Mouse (Mus musculus): ENCODE data around the gene Armc2. TPM values are rescaled to one million over a fixed set of nuclear protein-coding genes. Genes with fewer than 3 reads are reported as not detected.

The Armc2 gene
- total and polyA plus RNA-seq, 3 experiments: 0.34 to 0.99 (median 0.90) TPM

DNA sequence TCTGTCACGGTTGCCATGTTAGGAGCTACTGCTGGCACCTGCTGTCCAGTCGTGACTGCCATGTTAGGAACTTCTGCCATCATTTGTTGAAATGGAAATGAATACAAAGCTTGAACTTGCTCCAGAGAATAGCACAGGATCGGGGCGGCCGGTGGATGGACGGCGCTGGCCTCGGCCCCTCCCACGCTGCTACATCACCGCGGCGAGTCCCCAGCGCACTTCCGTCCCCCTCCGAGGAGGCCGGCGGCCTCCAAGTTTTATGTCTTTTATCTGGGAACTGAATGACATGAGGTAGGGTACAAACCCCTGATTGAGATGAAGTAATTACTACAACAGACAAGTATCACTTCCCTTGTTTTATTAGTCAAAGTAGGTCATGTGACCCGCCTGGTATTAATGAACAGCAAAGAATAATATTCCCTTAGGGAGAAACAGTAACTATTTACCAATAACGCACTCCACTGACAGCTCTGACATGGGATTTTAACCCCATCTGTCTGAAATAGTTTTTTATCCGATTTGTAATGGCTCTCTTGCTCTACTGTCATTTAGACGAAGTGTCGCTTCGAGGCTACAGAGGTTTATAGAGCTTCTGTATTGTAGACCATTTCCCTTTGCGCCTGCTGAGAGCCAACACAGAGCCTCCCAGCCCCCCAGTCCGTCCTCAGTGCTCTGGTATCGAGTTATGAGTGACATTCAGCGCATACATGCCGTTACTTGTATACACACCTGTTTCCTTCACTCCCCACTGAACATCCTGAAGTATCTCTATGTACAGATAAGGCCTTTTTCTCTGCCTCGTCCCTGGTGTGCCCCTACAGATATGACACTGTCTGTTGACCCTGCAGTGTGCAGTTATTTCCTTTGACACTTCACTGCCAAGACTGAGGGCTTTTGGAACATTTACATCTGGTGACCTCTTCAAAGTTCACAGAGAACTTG, 37.3 kb upstream of the Armc2 start:
- no peak for DNase-seq (ENCODE audit: extremely low read depth)
- dilution Hi-C loops (cut with MboI; ENCODE audit: extremely low pct_ligation_motif_present, extremely low pct_unique_long_range_greater_than_20kb, low sequenced_read_pairs): no loop called here
- Histone ChIP-seq H3K4me2 (ENCODE audit: insufficient read depth, low read depth, poor library complexity, severe bottlenecking) (no peak overlapping the region), H3K36me3 (replicated peaks in 1 of 2; ENCODE audit: control insufficient read depth in 1 of 2, insufficient read depth in 1 of 2, low read length in 1 of 2) (peaks cover 0 to 2% of the 10 kb centered on the region in 2 experiments), H3K27ac (ENCODE audit: insufficient read depth, low read depth) (no peak overlapping the region), H3K4me1 (ENCODE audit: control insufficient read depth in 1 of 2, insufficient read depth in 2 of 2) (peaks cover under 1 to 5% of the 10 kb centered on the region in 2 experiments; a peak in 2 of 4 replicates), H3K79me2 (replicated peaks; ENCODE audit: control insufficient read depth, extremely low read depth, insufficient read depth, poor library complexity, severe bottlenecking) (no peaks in the 10 kb centered on the region), H3K9me3 (replicated peaks; ENCODE audit: low read length) (peaks cover 4% of the 10 kb centered on the region), H3K9ac (ENCODE audit: insufficient read depth, low read depth) (no peak overlapping the region), H3K27me3 (replicated peaks) (no peaks in the 10 kb centered on the region), H3K4me3 (replicated peaks in 1 of 3; ENCODE audit: low read depth in 2 of 3, low read length in 2 of 3, poor library complexity in 1 of 3) (no peak overlapping the region)
- TF ChIP-seq GABPA (IDR thresholded peaks at IDR 0.05; ENCODE audit: insufficient replicate concordance, low read depth, low read length): no peak
- TF ChIP-seq POLR2AphosphoS2 (IDR thresholded peaks at IDR 0.05; ENCODE audit: low read depth, low read length): no peak
- TF ChIP-seq MAFK (IDR thresholded peaks at IDR 0.05; ENCODE audit: insufficient replicate concordance, low read length): no peak
- no peak for TF ChIP-seq TBP (conservative IDR thresholded peaks at IDR 0.05; ENCODE audit: low read depth, low read length)
- TF ChIP-seq MYC (IDR thresholded peaks at IDR 0.05; ENCODE audit: low read depth, low read length): no peak
- TF ChIP-seq ZKSCAN1 (IDR thresholded peaks at IDR 0.05; ENCODE audit: borderline replicate concordance, low read depth, low read length): no peak
- no peak for TF ChIP-seq RAD21 (IDR thresholded peaks at IDR 0.05; ENCODE audit: low read depth, low read length)
- TF ChIP-seq MAX (IDR thresholded peaks at IDR 0.05; ENCODE audit: low read length): no peak
- no peak for TF ChIP-seq ELF1 (IDR thresholded peaks at IDR 0.05; ENCODE audit: low read depth, low read length)
- TF ChIP-seq EP300 (IDR thresholded peaks at IDR 0.05; ENCODE audit: low read length): no peak
- no peak for TF ChIP-seq JUND (conservative IDR thresholded peaks at IDR 0.05; ENCODE audit: low read depth, low read length)
- TF ChIP-seq SIN3A (IDR thresholded peaks at IDR 0.05; ENCODE audit: low read length): no peak
- no peak for TF ChIP-seq ZMIZ1 (IDR thresholded peaks at IDR 0.05; ENCODE audit: low read depth, low read length)
- no peak for TF ChIP-seq UBTF (IDR thresholded peaks at IDR 0.05; ENCODE audit: low read depth, low read length)
- no peak for TF ChIP-seq JUN (IDR thresholded peaks at IDR 0.05; ENCODE audit: insufficient read depth, low read depth, low read length)
- TF ChIP-seq MXI1 (IDR thresholded peaks at IDR 0.05; ENCODE audit: low read depth, low read length): no peak
- TF ChIP-seq CHD1 (IDR thresholded peaks at IDR 0.05; ENCODE audit: low read depth, low read length): no peak
- TF ChIP-seq NELFE (IDR thresholded peaks at IDR 0.05; ENCODE audit: low read depth, low read length): no peak
- no peak for TF ChIP-seq RCOR1 (conservative IDR thresholded peaks at IDR 0.05; ENCODE audit: low read depth, low read length)
- no peak for TF ChIP-seq USF2 (conservative IDR thresholded peaks at IDR 0.05; ENCODE audit: low read depth, low read length)
- in situ Hi-C loops (cut with MboI; ENCODE audit: low pct_ligation_motif_present, low pct_unique_long_range_greater_than_20kb, low sequenced_read_pairs): no loop called here

Measured in CH12.LX (cell line).